Mouse (Mus musculus): ENCODE data around the gene Clic3.

Gene Clic3

DNA sequence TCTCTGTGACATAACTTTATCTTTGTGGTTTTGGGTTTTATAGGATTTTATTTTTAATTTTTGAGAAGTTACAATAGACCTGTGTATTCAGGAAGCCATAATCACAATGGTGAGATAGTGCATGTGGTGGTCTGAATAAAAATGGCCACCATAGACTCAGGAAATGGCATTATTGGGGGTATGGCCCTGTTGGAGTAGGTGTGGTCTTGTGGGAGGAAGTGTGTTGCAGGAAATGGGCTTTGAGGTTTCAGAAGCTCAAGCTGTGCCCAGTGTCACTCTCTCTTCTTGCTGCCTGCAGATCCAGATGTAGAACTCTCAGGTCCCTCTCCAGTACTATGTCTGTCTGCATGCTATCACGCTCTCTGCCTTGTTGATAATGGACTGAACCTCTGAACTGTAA is 23.9 kb downstream of the Clic3 start:
- DNase-seq (ENCODE audit: low read depth, low spot score), result no peak

DNA sequence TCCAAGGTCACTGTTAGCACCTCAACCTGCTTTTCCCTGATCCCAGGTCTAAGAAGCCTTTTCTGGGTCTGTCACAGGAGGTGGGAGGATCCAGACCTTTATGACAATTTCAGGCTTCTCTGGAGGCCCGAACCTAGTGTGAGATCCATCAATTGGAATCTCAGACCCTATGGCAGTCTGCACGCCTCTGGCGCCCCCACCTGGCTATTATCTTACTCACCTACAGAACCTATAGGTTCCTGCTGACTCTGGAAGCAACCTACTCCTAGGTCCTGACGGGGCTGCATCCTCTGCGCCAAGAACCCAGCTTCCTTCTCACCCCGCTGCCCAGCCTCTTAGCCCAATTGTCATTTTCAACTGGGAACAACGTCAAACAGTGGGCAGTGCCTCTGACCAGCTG is 26.3 kb downstream of the Clic3 start:
- no peak for DNase-seq (ENCODE audit: low read depth, low spot score)

DNA sequence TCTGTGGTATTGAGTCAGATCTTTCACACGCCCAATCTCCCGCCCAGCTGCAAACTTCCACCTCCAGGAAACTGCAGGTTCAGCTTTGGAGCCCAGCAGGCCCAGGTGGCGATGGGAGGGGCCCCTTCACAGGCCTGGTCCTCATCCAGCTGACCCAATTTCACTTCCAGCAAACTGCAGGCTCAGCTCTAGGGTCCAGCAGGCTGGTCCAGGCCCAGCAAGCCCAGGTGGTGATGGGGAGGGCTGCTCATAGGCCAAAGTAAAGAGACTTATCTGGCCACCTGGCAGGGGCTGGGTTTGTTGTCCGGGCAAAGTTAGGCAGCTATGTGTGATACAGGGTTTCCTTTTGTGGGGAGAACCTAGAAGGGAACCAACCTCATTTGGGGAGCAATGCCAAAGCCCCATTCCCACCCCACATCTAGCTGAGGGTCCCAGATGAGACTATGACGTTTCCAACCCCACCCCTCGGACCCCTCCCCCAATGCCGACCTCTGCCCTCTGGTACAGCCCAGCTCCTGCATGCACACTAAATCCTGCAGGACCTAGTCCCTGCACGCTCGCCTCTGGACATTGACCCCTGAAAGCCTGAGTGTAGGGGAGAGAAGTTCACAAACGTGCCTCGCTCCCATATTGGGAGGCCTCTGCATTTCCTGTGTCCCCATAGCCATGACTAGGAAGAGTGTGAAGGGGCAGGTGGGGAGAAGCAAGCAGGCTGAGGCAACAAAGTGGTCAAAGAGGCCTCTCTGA is 28.4 kb downstream of the Clic3 start:
- no peak for DNase-seq (ENCODE audit: low read depth, low spot score)

DNA sequence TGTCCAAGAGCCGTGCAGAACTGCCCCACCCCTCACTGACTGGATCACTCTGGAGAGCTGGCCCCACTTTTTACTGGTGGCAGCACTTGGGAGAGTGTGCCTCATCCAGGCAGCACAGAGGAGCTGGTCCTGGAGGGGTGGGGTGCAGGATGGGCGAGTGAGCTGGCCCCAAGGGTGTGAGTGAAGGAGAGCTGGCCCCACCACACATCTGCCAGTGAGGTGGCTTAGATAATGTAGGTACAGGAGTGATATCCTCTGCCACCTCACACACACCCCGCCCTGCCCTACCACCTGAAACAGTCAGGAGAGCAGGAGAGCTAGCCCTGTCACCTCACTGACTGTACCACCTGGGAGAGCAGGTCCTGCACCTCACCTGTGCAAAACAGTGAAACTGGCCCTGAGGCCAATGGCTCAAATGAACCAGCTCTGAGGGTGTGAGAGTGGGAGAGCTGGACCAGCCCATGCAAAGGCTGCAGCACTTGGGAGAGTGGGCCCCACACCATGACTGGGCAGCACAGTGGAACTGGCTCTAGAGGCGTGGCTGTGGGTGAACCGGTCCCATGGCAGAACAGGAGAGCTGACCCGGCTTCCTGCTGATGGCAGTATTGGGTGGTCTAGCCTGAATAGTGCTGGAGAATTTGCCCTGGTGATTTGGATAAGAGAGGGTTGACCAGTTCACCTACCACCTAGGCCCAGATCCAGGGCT is 31.5 kb downstream of the Clic3 start:
- no peak for DNase-seq (ENCODE audit: low read depth, low spot score)

DNA sequence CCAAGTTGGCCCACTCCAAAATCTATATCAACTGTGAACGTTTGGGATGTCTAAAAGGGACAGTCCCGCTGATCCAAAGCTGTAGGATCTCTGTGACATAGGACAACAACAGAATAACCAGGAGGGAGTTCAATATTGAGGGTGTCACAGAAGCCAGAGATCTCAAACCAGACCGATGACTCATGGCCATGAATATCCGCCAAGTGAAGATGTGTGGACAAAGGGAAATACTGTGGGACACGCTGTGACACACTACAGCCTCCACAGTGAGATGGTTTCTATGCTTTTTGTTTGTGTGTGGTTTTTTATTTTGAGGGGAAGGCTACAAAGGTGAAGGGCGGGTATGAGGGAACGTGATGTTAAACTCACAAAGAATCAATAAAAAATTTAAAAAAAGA is 32.0 kb downstream of the Clic3 start:
- DNase-seq (ENCODE audit: low read depth, low spot score), result no peak

DNA sequence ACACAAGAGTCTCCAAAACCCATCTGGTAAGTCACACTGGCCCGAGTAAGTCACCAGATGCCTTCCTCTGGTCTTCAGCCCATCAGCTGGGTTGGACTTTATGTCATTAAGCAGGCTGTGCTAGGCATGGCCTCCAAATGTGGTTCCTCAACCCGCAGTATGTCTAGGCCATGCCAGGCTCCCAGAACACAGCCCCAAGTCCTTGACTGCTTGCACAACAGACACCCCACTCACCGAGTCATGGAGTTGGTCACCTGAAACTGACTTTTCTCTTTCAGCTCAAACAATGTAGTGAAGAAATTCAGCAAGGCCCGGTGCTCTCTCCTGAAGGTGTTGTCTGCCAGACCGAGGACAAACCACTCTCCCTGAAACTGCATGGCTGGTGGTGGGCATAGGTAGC is 36.4 kb downstream of the Clic3 start:
- DNase-seq (ENCODE audit: low read depth, low spot score), result no peak

DNA sequence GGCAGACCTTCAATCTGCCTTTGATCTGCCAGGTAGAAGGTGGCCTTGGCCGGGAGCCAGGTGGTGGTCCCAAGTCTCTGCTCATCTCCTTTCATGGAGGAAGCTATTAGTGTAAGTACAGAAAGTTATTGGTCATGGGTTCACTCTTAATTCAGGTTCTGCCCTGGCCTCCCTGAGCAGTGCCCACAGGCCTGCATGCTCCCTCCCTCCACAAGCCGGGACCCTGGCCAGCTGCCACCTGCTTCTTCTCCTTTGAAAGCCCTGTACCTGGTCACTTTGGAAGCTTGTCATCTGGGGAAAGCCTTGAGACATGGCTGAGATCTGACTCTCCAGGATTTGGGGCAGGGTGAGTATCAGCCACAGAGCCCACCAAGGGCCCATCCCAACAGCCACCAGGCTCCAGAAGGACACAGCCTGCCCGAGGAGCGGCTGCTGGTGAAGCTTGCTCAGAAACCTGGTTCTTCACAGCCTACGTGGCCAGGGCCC is 36.9 kb downstream of the Clic3 start, which contains the start of gene Lcn12:
Lcn12 (minus strand) TSS at position 436 of the 486 bp plus-strand sequence.
- DNase-seq (ENCODE audit: low read depth, low spot score), result no peak

DNA sequence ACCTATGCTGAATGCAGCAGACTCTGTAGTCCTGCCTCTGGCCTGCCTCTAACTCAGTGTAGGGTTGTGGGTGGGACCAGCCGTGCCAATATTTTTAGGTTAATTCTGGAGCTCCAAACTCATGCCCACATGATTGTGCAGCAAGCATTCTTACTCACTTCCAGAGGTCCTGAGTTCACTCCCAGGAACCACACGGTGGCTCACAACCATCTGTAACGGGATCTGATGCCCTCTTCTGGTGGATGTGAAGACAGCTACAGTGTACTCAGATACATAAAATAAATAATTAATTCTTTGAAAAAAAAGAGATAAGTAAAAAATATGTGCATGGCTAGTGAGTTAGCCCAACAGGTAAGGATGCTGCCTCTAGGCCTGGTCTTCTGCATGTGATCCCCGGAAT is 39.8 kb downstream of the Clic3 start:
- no peak for DNase-seq (ENCODE audit: low read depth, low spot score)

DNA sequence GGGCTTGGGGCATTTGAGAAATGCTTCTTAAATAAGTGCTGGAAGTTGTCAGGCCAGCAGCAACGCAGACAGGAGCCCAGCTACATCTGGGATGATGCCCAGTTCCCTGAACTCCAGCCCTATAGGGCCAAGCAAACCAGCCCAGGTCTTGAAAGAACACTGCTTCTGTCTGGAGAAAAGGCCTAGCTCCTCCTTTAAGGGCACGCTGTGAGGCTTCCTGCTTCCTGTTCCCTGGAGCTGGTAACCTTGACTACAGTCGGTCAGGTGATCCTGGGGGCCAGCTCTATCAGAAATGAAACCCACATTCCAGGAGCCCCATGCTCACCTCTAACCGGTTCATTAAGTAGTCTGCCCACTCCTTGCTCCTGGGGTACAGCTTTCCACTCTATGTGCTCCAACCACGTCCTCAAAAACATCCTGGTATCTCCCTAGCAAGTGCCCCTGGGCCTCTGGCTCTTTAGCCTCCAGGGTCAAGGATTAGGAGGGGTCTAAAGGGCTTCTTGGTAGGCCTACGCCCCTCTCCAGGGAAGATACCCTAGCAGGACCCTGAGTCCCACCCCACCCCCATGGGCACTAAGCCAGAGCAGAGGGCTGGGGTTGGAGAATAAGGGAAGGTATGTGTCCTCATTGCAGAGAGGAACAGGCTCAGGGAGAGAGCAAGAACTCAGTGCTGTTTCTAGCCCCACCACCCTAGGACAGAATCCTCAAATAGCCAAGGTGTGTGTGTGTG is 41.4 kb downstream of the Clic3 start:
- DNase-seq (ENCODE audit: low read depth, low spot score), result no peak

DNA sequence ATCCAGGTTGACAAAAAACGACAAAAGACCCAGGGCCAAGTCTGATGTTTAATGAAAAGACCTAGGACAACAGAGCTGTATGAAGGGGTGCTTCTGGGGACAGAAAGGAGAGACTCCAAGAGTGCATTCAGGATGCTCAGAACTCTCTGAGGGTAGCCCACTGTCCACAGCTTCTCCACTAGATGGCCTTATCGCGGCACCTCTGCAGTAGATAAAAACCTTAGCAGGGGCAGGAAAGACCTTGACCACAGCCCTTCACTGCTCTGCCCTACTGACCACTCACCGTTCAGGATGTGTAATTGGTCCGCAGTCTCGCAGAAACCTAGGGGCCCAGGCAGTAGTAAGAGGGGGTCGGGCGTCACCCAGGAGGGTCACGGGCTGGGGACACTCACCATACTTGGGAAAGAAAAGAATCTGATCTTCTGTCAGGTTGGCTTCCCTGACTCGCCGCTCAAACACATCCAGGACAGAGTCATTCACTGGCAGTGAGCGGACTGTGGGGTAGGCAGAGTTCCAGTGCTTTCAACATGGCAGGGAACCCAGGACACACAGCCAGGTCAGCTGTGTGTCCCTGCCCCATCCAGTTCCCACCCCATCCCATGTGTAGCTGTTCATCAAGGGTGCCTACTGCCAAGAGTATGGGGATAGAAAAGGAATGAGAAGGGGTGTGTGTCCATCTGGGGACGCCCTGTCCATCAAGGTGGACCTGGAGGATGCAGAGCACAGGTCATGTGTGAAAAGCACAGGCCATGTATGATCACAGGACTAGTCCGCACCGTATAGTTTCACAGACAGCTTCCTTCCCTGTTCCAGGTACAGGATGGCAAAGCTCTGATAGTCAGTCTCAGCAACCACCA is 42.2 kb downstream of the Clic3 start:
- no peak for DNase-seq (ENCODE audit: low read depth, low spot score)

DNA sequence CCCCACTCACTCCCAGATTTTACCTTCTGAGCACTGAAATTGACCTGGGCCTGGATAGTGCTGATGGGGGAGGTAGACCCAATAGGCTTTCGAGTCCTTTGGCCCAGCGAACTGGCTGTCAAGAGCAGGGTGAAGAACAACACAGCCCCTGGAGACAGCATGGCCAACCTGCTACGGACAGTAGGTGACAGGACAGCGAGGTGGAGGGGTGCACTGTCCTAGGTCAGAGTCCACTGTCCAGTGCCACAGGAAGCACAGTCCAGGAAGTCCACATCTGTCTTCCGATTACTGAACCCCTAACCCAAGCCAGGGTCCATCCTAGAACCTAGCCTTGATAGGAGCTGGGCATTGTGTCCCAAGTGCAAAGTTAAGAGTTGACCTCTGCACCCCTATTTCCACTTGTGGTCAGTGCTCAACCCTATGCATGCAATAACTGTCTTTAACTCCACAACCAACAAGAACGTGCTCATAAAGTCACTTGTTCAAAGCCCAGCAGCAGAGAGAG is 43.5 kb downstream of the Clic3 start:
- DNase-seq (ENCODE audit: low read depth, low spot score), result no peak

DNA sequence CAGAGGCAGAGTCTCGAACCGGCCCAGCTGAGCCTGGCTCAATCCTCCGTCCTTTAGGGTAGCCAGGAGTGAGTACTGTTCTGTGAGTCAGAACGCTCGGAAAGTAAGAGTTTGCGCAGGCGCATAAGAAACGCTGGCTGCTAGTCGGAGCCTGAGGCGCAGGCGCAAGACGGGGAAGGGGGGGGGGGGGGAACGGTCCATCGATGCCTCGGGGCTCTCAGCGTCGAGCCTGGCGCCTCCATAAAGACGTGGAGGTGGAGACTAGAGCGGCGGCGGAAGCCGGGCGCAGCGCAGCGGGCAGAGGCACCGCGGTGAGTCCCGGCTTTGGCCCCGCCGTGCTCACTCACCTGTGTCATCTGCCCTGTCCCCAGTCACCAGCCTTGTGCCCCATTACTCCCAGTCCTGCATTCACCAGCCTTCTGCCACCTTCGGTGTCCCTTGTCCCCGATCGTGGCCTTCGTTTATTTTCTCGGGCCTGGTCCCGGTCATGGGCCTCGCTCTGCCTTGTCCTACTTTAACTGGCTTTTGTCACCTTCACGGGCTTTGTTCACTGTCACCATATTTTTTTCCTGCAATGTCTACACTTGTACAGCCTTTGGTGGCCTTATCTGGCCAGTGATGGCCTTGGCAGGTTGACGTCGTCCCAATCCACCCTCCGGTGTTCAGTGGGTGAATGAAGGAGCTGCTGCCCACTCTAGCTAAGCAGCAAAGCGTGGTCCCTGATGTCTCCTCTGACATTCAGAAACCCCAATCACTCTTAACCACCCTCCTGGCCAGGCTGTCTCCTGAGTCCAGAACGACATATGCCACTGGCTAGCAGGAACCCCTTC is 44.2 kb downstream of the Clic3 start, which contains the start of gene Fbxw5:
Fbxw5 (plus strand) TSS at position 175 of the 830 bp plus-strand sequence.
- DNase-seq (ENCODE audit: low read depth, low spot score), result peak; percentile 79

DNA sequence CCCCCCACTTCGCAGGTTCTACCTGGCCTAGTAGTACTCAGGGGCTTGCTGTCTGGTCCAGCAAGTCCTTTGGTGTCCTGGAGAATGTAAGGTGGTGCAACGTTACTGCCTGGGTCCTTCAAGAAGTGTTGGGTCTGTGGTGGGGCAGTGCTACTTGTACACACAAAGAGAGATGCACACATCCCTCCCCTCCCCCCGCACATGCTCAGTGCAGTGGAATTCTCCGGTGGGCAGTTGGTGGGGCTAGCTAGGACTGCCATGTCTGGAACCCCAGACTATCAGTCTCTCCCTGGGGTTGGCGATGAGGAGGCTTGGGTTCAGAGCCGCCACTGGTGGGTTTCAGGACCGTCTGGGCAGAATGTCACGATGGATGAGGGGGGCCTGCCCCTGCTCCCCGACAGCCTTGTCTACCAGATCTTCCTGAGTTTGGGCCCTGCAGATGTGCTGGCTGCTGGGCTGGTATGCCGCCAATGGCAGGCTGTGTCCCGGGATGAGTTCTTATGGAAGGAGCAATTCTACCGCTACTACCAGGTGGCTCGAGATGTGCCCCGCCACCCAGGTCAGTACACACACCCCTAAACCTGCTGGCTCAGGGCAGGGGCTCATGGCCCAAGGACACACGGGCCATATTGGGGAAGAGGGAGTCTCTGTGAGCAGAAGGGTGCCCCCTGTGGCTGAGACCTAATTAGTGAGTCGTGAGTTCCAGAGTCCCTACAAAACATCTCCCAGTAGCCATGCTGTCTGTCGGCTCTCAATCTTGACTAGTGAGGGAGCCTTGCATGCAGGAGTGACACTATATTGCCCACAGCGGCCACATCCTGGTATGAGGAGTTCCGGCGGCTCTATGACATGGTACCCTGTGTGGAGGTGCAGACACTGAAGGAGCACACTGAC is 45.2 kb downstream of the Clic3 start, which contains the start of gene C8g:
C8g (minus strand) TSS at position 127 of the 894 bp plus-strand sequence.
- no peak for DNase-seq (ENCODE audit: low read depth, low spot score)

DNA sequence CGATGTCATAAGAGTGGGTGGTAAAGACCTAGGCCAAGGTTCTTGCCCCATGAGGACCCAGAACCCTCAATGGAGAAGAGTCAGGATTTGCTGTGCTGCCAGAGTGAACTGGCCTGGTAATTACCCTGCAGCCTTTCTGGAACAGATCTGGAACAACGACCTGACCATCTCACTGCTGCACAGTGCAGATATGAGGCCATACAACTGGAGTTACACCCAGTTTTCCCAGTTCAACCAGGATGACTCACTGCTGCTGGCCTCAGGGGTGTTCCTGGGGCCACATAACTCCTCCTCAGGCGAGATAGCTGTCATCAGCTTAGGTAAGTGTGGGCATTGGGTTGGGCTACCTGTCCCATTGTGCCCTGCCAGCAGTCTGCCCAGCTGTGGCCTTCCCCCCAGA is 46.1 kb downstream of the Clic3 start:
- DNase-seq (ENCODE audit: low read depth, low spot score), result no peak

DNA sequence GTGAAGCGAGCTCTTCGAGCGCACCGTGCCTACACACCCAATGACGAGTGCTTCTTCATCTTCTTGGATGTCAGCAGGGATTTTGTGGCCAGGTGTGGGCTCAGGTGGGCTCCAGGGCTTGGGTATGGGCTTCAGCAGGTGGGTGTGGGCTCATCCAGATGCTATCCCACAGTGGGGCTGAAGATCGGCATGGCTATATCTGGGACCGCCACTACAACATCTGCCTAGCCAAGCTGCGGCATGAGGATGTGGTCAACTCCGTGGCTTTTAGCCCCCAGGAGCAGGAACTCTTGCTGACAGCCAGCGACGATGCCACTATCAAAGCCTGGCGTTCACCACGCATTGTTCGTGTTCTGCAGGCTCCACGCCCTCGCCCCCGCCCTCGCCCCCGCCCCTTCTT is 47.9 kb downstream of the Clic3 start:
- DNase-seq (ENCODE audit: low read depth, low spot score), result no peak

DNA sequence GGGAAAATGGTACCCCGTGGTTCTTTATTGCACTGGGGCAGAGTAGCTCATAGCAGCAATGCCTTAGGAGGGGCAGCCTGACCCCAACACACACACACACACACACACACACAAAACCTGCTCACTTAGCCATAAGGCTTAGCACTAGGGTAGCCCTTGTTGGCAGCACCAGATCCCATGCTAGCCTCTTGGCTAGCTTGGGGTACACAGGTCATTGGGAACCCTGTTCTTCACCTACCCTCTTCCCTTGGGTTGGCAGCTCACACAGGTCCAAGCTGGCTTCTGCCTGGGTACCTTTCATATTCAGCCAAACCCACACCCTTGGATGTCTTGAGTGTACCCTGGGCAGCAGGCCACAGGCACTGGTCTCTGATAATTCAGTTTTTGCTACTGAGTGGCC is 48.4 kb downstream of the Clic3 start:
- no peak for DNase-seq (ENCODE audit: low read depth, low spot score)

DNA sequence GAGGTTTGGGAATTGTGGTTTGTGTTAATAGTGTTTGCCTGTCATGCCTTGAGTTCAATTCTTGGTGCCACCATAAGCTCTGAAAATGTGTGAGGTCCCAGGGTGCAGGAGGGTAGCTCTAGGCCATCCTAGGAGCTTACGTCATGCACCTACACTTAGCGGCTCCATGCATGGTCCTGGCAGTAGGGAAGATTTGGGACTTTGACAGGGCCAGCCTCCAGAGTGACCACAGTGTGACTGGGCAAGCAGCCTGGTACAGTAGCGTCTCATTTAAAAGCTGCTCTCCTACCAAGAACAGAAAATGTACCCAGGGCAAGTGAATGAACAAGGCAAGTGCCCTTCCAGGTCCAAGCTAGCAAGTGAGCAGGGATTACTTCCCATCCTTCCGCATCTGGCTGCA is 49.2 kb downstream of the Clic3 start:
- DNase-seq (ENCODE audit: low read depth, low spot score), result no peak

DNA sequence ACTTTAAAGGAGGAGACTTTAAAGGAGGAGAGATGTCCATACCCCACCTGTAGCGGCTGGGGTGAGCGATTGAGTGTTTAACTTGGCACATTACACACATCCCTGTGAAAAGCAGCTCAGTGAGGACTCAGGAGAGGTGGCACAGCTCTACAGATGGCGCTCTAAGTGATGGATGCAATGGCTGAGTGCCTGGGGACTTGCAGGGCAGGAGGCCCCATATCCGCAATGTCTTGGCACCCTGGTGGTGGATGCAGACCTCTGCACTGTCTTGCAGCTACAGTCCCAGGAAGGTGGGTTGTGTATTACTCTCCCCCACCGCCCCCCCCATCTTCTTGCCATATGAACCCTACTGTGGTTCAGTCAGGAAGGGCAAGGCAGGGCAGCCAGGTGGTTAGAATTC is 50.3 kb downstream of the Clic3 start:
- no peak for DNase-seq (ENCODE audit: low read depth, low spot score)
